Comparison of ENCODE assay signal across 36 mouse cellular contexts in genomic region chr10:51520021-51520420, GRCm38 (mm10). TPM values are rescaled to one million over a fixed set of nuclear protein-coding genes. Genes with fewer than 3 reads are reported as not detected.
A peak's percentile ranks its signal among the peaks of the same experiment; 100 is the strongest.
DNase-seq lines count a peak whose midpoint lies in the region; ATAC-seq and TF ChIP-seq lines count a peak whose summit lies in the region.
"Had no signal": no experiment of that assay in that cellular context is flagged by ENCODE, and none has a peak within 500 bp of the region (broad histone marks: within the 10 kb centered on the region; RNA-seq: fewer than 3 reads in every experiment).

No protein-coding gene starts in this region.

- TF ChIP-seq CTCF in bone marrow, adult 2 months (IDR thresholded peaks at IDR 0.05; ENCODE audit: control insufficient read depth, insufficient read depth, low read length), result no peak
- TF ChIP-seq CTCF in midbrain, postnatal 0 days (IDR thresholded peaks at IDR 0.05), result no peak

- H3K36me3 ChIP-seq in midbrain, embryonic 14.5 days (ENCODE audit: control insufficient read depth, insufficient read depth, low read length), result no peaks in the 10 kb centered on the region
- no peaks in the 10 kb centered on the region for H3K36me3 ChIP-seq in midbrain, postnatal 0 days (ENCODE audit: insufficient read depth, low read length)
- H3K36me3 ChIP-seq: embryonic facial prominence, embryonic 12.5 days; heart, embryonic 12.5 days; intestine, embryonic 15.5 days; limb, embryonic 13.5 days; liver, embryonic 12.5 days; neural tube, embryonic 15.5 days had no signal

- no peak overlapping the region for H3K4me3 ChIP-seq in bone marrow, adult 2 months (replicated peaks; ENCODE audit: control insufficient read depth, low read depth, low read length)
- H3K4me3 ChIP-seq in midbrain, embryonic 14.5 days (replicated peaks; ENCODE audit: low read depth, low read length), result no peak overlapping the region
- no peak overlapping the region for H3K4me3 ChIP-seq in midbrain, postnatal 0 days (ENCODE audit: low read depth, low read length)
- H3K4me3 ChIP-seq: embryonic facial prominence, embryonic 12.5 days; heart, embryonic 12.5 days; intestine, embryonic 15.5 days; limb, embryonic 13.5 days; liver, embryonic 12.5 days; neural tube, embryonic 15.5 days had no signal

- H3K9ac ChIP-seq in midbrain, embryonic 14.5 days (replicated peaks; ENCODE audit: low read length), result no peak overlapping the region
- H3K9ac ChIP-seq in midbrain, postnatal 0 days (replicated peaks; ENCODE audit: low read length, poor library complexity, severe bottlenecking), result no peak overlapping the region
- H3K9ac ChIP-seq: embryonic facial prominence, embryonic 12.5 days; heart, embryonic 12.5 days; intestine, embryonic 15.5 days; limb, embryonic 13.5 days; liver, embryonic 12.5 days; neural tube, embryonic 15.5 days had no signal

- peak; percentile 21 for ATAC-seq in inflammation-experienced regulatory T-cells, adult 6 months
- peak; percentile 41; the same call in 1 of the 2 replicates for ATAC-seq in neutrophil, adult 5-6 weeks (ENCODE audit: extremely low read depth, insufficient number of reproducible peaks, low FRiP score, poor library complexity, severe bottlenecking)
- ATAC-seq in midbrain, embryonic 14.5 days (ENCODE audit: low FRiP score, low TSS enrichment), result no peak
- ATAC-seq in midbrain, postnatal 0 days (ENCODE audit: low FRiP score), result no peak
- ATAC-seq: forebrain, embryonic 14.5 days; hindbrain, embryonic 16.5 days; intestine, embryonic 15.5 days; liver, embryonic 12.5 days; Patski had no signal

- TF ChIP-seq POLR2A in bone marrow, adult 2 months (IDR thresholded peaks at IDR 0.05; ENCODE audit: borderline replicate concordance, control insufficient read depth, low read depth, low read length), result no peak

- H3K9me3 ChIP-seq in midbrain, embryonic 14.5 days (ENCODE audit: control insufficient read depth, low read length), result no peaks in the 10 kb centered on the region
- H3K9me3 ChIP-seq in midbrain, postnatal 0 days (ENCODE audit: low read length), result no peaks in the 10 kb centered on the region
- H3K9me3 ChIP-seq: embryonic facial prominence, embryonic 12.5 days; heart, embryonic 12.5 days; intestine, embryonic 15.5 days; limb, embryonic 13.5 days; liver, embryonic 12.5 days; neural tube, embryonic 15.5 days had no signal

- H3K27ac ChIP-seq in bone marrow, adult 2 months (ENCODE audit: control insufficient read depth, insufficient read depth, low read depth, low read length, poor library complexity), result peak overlapping the region; percentile 48; the same call in 1 of the 2 replicates
- H3K27ac ChIP-seq in midbrain, embryonic 14.5 days (replicated peaks; ENCODE audit: low read depth, low read length), result no peak overlapping the region
- H3K27ac ChIP-seq in midbrain, postnatal 0 days (ENCODE audit: low read depth, low read length), result no peak overlapping the region
- H3K27ac ChIP-seq: embryonic facial prominence, embryonic 12.5 days; intestine, embryonic 15.5 days; kidney, postnatal 0 days; limb, embryonic 13.5 days; liver, embryonic 12.5 days; neural tube, embryonic 15.5 days had no signal

- peaks cover 7% of the 10 kb centered on the region for H3K4me1 ChIP-seq in bone marrow, adult 2 months (ENCODE audit: control insufficient read depth, insufficient read depth, low read length)
- H3K4me1 ChIP-seq in midbrain, embryonic 14.5 days (ENCODE audit: control insufficient read depth, insufficient read depth, low read length), result no peaks in the 10 kb centered on the region
- H3K4me1 ChIP-seq in midbrain, postnatal 0 days (ENCODE audit: insufficient read depth, low read length), result no peaks in the 10 kb centered on the region
- H3K4me1 ChIP-seq: embryonic facial prominence, embryonic 12.5 days; heart, embryonic 12.5 days; intestine, embryonic 15.5 days; limb, embryonic 13.5 days; liver, embryonic 12.5 days; neural tube, embryonic 15.5 days had no signal

- H3K27me3 ChIP-seq in midbrain, embryonic 14.5 days (ENCODE audit: control insufficient read depth, insufficient read depth, low read length), result no peaks in the 10 kb centered on the region
- no peaks in the 10 kb centered on the region for H3K27me3 ChIP-seq in midbrain, postnatal 0 days (ENCODE audit: insufficient read depth, low read length)
- H3K27me3 ChIP-seq: CH12.LX; embryonic facial prominence, embryonic 12.5 days; heart, embryonic 12.5 days; intestine, embryonic 15.5 days; limb, embryonic 13.5 days; liver, embryonic 12.5 days; neural tube, embryonic 15.5 days had no signal

- no peak overlapping the region for H3K4me2 ChIP-seq in midbrain, embryonic 14.5 days (ENCODE audit: low read length)
- no peak overlapping the region for H3K4me2 ChIP-seq in midbrain, postnatal 0 days (ENCODE audit: low read depth, low read length, poor library complexity, severe bottlenecking)
- H3K4me2 ChIP-seq: embryonic facial prominence, embryonic 12.5 days; heart, embryonic 12.5 days; intestine, embryonic 15.5 days; limb, embryonic 13.5 days; liver, embryonic 12.5 days; midbrain, embryonic 11.5 days; neural tube, embryonic 15.5 days had no signal

- DNase-seq in lung, postnatal 36 days, result peak; percentile 26
- no peak for DNase-seq in lung, postnatal 14 days
- DNase-seq in midbrain, embryonic 14.5 days, result no peak
- no peak for DNase-seq in ovary, adult 18-20 months (ENCODE audit: low spot score)
- no peak for DNase-seq in midbrain, postnatal 0 days (ENCODE audit: low spot score)
- DNase-seq: adrenal gland, postnatal 36 days; B cell, adult 2 months; cerebellum, adult 8-10 months; cerebellum, postnatal 25 days; gastrocnemius, postnatal 14 days; heart, adult 18-20 months; kidney, adult 2 months; kidney, postnatal 4 days; lung, adult 2 months; right cerebral cortex, adult 18-20 months; spleen, adult 18-20 months; thymus, adult 2 months had no signal

RNA-seq across cellular contexts. Expression of gene Lilrb4a, which starts 29.3 kb away (rescaled TPM):
- polyA plus RNA-seq in bone marrow, adult 2 months (2011; ENCODE audit: insufficient read depth, insufficient read length, low replicate concordance, missing spikeins), result 35.1 and 99.1 TPM in 2 replicates
- polyA plus RNA-seq in inflammation-experienced regulatory T-cells, adult 6 months (2017; shearing (Covaris generic)), result 100 to 1,000 TPM in 2 of 3 experiments, 10 to 100 TPM in 1; 81.6 to 259 (median 106) TPM
- total RNA-seq in neutrophil, adult 5-6 weeks (2017), result 1,862 and 1,947 TPM in 2 replicates
- 3.4 TPM in 1 of 2 replicates, not detected in the other for polyA plus RNA-seq in midbrain, embryonic 14.5 days (2014; fragmentation: Nextera tagmentation; extraction: Ambion mirVana)
- total RNA-seq in midbrain, postnatal 0 days (2014; rRNA removed), result 0.60 and 1.7 TPM in 2 replicates
- polyA plus RNA-seq in midbrain, postnatal 0 days (2015; fragmentation: Nextera tagmentation; extraction: Ambion mirVana), result 1.1 and 1.3 TPM in 2 replicates
- total RNA-seq: ES-E14 had no signal
- polyA plus RNA-seq: Patski had no signal

RNA-seq across cellular contexts. Expression of gene Lilr4b, which starts 39.6 kb away (rescaled TPM):
- polyA plus RNA-seq in bone marrow, adult 2 months (2011; ENCODE audit: insufficient read depth, insufficient read length, low replicate concordance, missing spikeins), result 35.8 and 197 TPM in 2 replicates
- 100 to 1,000 TPM in 1 of 3 experiments, 10 to 100 TPM in 2; 63.4 to 328 (median 78.7) TPM for polyA plus RNA-seq in inflammation-experienced regulatory T-cells, adult 6 months (2017; shearing (Covaris generic))
- 1,031 and 1,160 TPM in 2 replicates for total RNA-seq in neutrophil, adult 5-6 weeks (2017)
- 0.12 and 0.71 TPM in 2 replicates for polyA plus RNA-seq in midbrain, embryonic 14.5 days (2014; fragmentation: Nextera tagmentation; extraction: Ambion mirVana)
- 0.05 and 0.47 TPM in 2 replicates for total RNA-seq in midbrain, postnatal 0 days (2014; rRNA removed)
- 0.29 and 0.31 TPM in 2 replicates for polyA plus RNA-seq in midbrain, postnatal 0 days (2015; fragmentation: Nextera tagmentation; extraction: Ambion mirVana)
- total RNA-seq: layer of hippocampus, postnatal 25 days had no signal
- polyA plus RNA-seq: hindbrain, embryonic 11.5 days; Patski had no signal

RNA-seq across cellular contexts. Expression of gene Gm49339, which starts 39.6 kb away (rescaled TPM):
- 3.0 TPM in 1 of 2 replicates, not detected in the other for polyA plus RNA-seq in bone marrow, adult 2 months (2011; ENCODE audit: insufficient read depth, insufficient read length, low replicate concordance, missing spikeins)
- 100 to 1,000 TPM in 1 of 3 experiments, 10 to 100 TPM in 2; 40.2 to 251 (median 48.3) TPM for polyA plus RNA-seq in inflammation-experienced regulatory T-cells, adult 6 months (2017; shearing (Covaris generic))
- 45.4 and 66.6 TPM in 2 replicates for total RNA-seq in neutrophil, adult 5-6 weeks (2017)
- polyA plus RNA-seq in midbrain, embryonic 14.5 days (2014; fragmentation: Nextera tagmentation; extraction: Ambion mirVana), result not detected in 2 replicates
- total RNA-seq in midbrain, postnatal 0 days (2014; rRNA removed), result 0.88 TPM in 1 of 2 replicates, not detected in the other
- not detected in 2 replicates for polyA plus RNA-seq in midbrain, postnatal 0 days (2015; fragmentation: Nextera tagmentation; extraction: Ambion mirVana)
- total RNA-seq: ES-E14; layer of hippocampus, postnatal 25 days; left cerebral cortex, postnatal 36 days had no signal
- polyA plus RNA-seq: embryonic facial prominence, embryonic 12.5 days; forebrain, embryonic 14.5 days; heart, embryonic 12.5 days; hindbrain, embryonic 16.5 days; intestine, embryonic 15.5 days; kidney, postnatal 0 days; liver, embryonic 12.5 days; midbrain, embryonic 11.5 days; neural tube, embryonic 15.5 days; Patski had no signal

Comparison
In these comparisons a context has a peak if more than half of its experiments do, and no peak if none do; other contexts are left out.
1. ATAC-seq: peak in inflammation-experienced regulatory T-cells, adult 6 months (single experiment) and neutrophil, adult 5-6 weeks (single experiment); none in midbrain, embryonic 14.5 days (single experiment) and midbrain, postnatal 0 days (single experiment).
2. RNA of gene Lilr4b, which starts 39.6 kb away (polyA plus RNA-seq): 35.8 to 197 TPM in bone marrow, adult 2 months and 63.4 to 328 TPM in inflammation-experienced regulatory T-cells, adult 6 months; 0.12 to 0.71 TPM in midbrain, embryonic 14.5 days and 0.29 to 0.31 TPM in midbrain, postnatal 0 days; every median in the first group is over 10 times any median in the second.
3. RNA of gene Gm49339, which starts 39.6 kb away (polyA plus RNA-seq): 40.2 to 251 TPM in inflammation-experienced regulatory T-cells, adult 6 months; 3.0 TPM in bone marrow, adult 2 months, not detected in midbrain, embryonic 14.5 days and not detected in midbrain, postnatal 0 days; every median in the first group is over 10 times any median in the second.